Mouse (Mus musculus): ENCODE results near the gene Phldb3.
A peak's percentile ranks its signal among the peaks of the same experiment; 100 is the strongest.

Gene Phldb3

DNA sequence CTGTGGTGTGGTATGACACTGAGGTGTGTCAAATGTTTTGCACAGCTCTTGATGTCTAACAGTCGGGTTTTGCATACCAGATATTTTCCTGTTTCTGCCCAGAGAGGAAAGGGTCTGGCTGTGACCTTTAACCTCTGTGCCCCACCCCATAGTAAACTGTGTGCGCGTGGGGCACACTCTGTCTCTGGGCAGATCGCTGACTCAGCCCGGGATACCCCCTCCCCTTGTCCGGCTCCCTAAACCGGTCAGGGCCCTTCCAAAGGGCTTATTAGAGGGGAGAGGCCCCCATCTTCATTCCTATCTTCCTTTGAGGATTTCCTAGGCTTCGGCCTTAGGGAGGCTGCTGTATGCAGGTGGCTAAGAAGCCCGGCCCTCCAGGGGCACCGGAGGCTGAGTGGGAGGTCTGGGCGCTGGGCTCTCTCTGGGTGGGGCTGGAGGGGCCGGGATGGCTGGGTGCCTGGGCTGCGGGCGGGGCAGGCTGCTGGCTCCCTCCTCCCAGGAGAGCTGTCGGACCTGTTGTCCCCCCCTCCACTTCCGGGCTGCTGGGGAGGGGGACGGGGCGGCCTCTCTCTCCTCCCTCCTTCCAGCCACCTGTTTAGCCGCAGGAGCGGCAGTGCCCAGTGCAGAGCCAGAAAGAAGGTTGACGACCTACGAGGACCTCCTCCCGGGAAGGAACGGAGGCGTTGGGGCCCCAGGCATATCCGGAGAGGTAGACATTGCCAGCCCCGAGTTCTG is at the start of gene Phldb3:
Gene Phldb3, plus strand, starts transcription at position 620 of the 735 bp plus-strand sequence.
- DNase-seq (ENCODE audit: low spot score in 2 of 2), result no peak

- DNase-seq (ENCODE audit: low spot score in 2 of 2), result no peak
These were observed 49.1 kb upstream of the Phldb3 start for GRCm38 (mm10) chr7:24561450-24561849.

DNA sequence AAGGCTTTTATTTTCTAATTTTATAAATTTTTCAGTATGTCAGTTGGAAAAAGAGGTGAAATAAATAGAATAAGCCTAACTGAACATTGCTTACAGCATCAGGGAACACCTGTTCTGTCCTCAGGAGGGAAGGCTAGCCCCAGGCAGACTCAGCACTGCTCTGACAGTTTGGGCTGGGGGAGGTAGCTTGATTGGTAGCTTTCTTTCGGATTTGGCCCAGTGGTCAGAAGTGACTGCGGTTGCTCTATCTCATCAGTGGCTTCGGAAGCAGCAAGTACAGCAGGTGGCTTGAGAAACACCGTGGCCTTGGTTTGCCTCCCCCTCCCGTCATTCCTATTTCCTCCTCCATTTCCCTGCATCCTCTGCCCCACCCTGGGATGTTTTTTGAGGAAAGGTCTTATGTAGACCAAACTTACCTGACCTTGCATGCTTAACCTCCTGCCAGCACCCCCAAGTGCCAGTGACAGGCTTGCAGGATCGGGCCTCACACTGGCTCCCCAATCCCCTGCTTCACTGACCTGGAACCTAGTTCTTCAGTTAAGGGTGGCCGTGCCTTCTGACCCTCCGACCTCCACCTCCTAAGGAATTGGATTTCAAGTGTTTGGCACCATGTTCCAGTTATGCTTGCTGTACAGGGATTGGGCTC is 47.2 kb upstream of the Phldb3 start:
- no peak for DNase-seq (ENCODE audit: low spot score in 2 of 2)

DNA sequence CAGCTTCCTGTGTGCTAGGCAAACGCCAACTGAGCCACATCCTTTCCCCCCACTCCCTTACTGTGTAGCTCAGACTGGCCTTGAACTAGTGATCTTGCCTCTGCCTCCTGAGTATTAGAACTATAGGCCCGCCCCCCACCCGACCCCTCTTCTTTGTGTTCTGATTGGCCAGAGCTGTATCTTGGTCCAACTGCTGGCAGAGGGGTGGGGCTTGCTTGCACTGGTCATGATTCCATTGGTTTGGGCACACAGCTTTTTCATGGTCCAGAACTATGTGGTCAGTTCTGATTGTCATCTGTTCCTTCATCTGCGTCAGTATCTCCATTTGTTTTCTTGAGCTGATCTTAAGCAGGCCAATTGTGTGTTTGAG is 46.7 kb upstream of the Phldb3 start:
- DNase-seq (ENCODE audit: low spot score in 2 of 2), result no peak

DNA sequence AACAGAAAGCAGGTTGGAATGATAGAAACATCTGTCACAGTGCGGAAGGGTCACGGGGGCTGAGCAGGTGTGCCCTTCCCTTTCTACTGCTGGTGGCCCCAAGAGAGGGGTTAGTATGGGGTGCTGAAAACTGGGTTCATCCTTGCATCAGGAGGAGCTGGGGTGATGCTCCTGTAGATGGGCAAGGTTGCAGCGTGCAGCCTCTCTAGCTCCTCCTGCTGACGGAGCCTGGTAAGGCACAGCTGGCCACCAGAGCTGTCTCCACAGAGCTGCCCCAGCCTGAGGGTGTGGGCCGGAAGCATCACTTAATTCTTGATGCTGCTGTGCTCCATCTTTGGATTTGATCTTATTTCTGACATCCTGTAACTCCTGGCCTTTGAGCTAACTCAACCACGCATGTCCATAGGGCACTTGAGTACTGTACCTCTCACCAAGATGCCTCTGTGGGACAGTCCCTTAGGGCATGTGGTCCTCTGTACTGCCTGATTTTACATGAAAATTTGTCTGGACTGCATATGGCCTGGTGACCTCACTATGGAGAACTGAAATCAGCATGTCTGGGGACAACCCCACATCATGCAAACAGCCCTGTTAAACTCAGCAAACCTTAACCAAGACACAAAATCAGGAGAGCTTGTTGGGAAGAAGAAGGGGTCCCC is 45.8 kb upstream of the Phldb3 start:
- no peak for DNase-seq (ENCODE audit: low spot score in 2 of 2)

DNA sequence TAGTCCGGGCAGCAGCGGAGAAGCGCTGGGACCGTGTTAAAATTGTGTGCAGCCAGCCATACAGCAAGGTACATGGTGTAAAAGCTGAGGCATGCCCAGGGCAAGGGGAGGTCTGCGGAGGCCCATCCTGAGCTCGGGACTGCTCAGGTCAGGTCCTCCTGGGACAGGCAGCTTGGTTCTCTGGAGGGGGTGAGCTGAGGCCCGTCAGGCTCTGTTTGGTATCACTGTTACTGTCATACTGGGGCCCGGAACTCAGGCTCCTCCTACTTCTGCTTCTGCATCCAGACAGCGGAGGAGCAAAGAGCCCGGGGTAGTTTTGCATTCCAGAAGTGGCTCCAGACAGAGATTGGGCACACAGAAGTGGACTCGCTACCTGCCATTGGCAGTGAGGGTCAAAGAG is 44.9 kb upstream of the Phldb3 start:
- DNase-seq (ENCODE audit: low spot score in 2 of 2), result no peak

- DNase-seq (ENCODE audit: low spot score in 2 of 2), result no peak
These were observed 44.4 kb upstream of the Phldb3 start for GRCm38 (mm10) chr7:24566206-24566605.

DNA sequence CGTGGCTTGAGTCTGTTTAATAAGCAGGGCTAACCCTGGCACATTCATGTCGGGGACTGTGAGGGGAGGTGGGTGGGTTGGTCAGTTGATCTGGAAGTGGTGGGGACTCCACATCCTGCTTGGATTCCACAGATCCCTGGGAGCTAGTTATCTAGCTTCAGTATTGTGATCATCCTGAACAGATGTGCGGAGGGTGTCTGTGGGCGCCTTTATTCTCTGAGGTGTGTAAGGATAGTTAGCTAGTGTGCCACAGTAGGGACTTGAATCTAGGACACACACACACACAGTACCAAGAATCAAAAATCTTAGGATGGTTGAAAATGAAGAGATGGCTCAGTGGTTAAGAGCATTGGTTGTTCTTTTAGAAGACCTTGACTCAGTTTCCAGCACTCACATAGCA is 42.1 kb upstream of the Phldb3 start:
- no peak for DNase-seq (ENCODE audit: low spot score in 2 of 2)

DNA sequence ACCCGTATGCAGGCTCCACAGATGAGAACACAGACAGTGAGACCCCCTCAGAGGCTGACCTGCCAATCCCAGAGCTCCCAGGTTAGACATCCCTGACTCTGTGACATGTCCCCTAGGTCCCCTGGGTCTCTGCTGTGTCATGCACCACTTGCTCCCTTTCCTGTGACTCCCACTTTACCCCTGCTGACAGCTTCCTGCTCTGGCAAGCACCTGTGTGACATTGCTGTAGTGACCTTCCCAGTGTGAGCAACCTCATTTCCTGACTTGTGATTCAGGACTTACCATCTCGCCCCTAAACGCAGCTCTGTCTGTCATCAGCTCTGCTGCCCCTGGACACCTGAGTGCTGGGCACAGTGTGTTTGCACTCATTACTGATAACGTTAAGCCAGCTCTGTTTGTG is 39.5 kb upstream of the Phldb3 start:
- DNase-seq (ENCODE audit: low spot score in 2 of 2), result no peak

GRCm38 (mm10) chr7:24572455-24572854 is 38.1 kb upstream of the Phldb3 start:
- DNase-seq (ENCODE audit: low spot score in 2 of 2), result no peak

DNA sequence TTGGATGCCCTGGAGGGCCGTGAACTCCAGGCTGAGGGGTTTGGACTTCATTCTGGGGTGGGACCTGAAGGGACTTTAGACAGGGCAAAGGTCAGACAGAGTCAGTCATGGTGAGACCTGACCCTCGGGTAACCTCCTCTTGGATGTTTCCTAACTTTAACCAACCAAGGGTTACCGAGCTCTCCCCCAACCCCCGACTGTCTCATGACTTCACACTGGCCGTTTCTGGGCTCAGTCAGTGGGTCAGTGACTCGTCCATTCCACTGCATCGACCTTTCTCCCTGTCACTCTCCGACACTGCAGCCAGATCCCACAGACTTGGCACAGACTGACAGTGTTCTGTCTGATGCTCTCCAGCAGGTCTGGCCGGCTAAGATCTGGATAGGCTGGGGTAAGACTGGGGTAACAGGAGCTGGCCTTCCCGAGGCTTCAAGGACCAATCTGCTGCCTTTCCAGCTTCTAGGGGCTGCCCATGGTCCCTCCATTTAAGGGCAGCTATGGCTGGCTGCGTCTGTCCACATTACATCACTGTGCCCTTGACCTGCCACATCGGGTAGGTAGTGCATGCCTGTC is 36.3 kb upstream of the Phldb3 start:
- DNase-seq (ENCODE audit: low spot score in 2 of 2), result no peak

- DNase-seq (ENCODE audit: low spot score in 2 of 2), result no peak
These were observed 32.8 kb upstream of the Phldb3 start for GRCm38 (mm10) chr7:24577811-24578210.

DNA sequence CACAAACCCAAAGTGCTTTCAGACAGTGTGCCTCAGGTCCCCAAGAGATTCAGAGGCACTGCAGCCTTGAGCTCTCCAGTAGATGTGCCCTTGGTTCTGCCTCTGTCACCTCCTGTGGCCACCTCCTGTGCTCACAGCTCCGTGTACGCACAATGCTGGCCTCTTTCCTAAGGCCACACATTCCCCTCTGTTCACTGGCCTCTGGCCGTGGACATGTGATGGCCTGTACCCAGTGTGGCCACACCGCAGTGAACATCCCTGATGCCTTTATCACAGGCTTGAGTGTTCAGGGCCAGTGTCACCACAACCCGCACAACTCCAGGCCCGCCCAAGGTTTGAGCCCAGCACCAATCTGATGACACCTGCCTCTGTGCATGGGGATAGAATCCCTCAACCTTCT is 25.7 kb upstream of the Phldb3 start:
- no peak for DNase-seq (ENCODE audit: low spot score in 2 of 2)

GRCm38 (mm10) chr7:24585995-24586394 is 24.6 kb upstream of the Phldb3 start:
- no peak for DNase-seq (ENCODE audit: low spot score in 2 of 2)

DNA sequence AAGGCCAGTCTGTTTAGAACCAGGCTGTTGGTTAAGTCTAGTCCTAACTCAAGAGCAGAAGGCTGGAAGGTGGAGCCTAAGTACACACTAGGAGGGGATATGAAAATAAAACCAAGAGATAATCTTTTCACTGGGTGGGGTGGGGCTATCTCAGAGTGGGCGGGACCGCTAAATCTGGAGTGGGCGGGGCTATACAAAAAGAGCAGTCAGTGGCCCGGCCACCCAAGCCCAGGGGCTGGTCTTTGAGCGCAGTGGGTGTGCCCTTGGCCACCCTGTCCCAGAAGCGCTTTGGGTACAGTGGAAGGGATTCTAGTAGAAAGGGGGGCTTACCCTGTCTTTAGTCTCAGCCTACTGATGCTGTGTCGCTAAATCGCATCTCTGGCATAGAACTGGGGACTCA is 23.7 kb upstream of the Phldb3 start:
- DNase-seq (ENCODE audit: low spot score in 2 of 2), result no peak

GRCm38 (mm10) chr7:24587330-24588105 is 23.0 kb upstream of the Phldb3 start, which contains the start of the genes Ethe1 and Zfp575:
Gene Ethe1, plus strand, starts transcription at chr7:24587543.
Gene Zfp575, minus strand, starts transcription at chr7:24587641.
- DNase-seq (ENCODE audit: low spot score in 2 of 2), result peak; percentile 82 to 83

GRCm38 (mm10) chr7:24588336-24588735 is 22.2 kb upstream of the Phldb3 start:
- DNase-seq (ENCODE audit: low spot score in 2 of 2), result no peak

DNA sequence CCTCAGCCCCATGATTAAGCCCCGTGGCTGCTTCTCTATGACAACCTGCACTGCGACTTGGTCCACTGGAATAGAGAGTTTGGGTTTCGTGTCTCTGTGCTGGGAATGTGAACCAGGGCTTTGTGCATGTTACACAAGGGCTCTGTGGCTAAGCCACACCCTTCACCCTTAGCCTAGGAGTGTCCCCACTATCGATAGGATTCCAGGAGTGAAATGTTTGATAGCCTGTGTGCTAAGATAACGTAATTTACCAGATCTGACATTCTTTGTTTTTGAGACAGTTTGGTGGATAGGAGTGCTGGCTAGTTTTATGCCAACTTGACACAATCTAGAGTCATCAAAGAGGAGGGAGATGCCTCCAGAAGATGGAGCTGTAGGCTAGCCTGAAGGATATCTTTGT is 18.8 kb upstream of the Phldb3 start:
- no peak for DNase-seq (ENCODE audit: low spot score in 2 of 2)

DNA sequence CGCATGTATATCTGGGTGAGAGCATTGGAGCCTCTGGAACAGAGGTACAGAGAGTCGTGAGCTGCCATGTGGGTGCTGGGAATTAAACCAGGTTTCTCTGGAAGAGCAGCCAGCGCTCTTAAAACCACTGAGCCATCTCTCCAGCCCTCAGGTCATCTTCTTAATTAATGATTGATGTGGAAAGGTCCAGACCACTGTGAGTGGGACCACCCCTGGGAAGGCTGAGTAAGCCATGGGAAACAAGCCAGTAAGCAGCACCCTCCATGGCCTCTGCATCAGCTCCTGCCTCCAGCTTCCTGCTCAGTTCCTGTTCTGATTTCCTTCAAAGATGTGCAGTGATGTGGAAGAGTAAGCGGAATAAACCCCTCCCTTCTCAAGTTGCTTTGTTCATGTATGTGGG is 18.4 kb upstream of the Phldb3 start:
- DNase-seq (ENCODE audit: low spot score in 2 of 2), result no peak

- DNase-seq (ENCODE audit: low spot score in 2 of 2), result no peak
These were observed 17.8 kb upstream of the Phldb3 start for GRCm38 (mm10) chr7:24592781-24593180.

- DNase-seq (ENCODE audit: low spot score in 2 of 2), result peak in 1 of 2 experiments; percentile 62
These were observed 16.8 kb upstream of the Phldb3 start for GRCm38 (mm10) chr7:24593621-24594308.
